Mouse (Mus musculus): ENCODE data around the gene Sytl2. TPM values are rescaled to one million over a fixed set of nuclear protein-coding genes. Genes with fewer than 3 reads are reported as not detected.
A peak's percentile ranks its signal among the peaks of the same experiment; 100 is the strongest.

Sytl2 gene
- total RNA-seq, 1 experiment: 2.7 TPM

GRCm38 (mm10) chr7:90277246-90277645 is 24.8 kb upstream of the Sytl2 start:
- Histone ChIP-seq H3K4me3 (ENCODE audit: insufficient read depth in 1 of 2, low read depth in 1 of 2, low read length in 2 of 2, poor library complexity in 1 of 2, severe bottlenecking in 1 of 2) (no peak overlapping the region), H3K9me3 (ENCODE audit: control insufficient read depth, insufficient read depth, low read depth, low read length) (no peaks in the 10 kb centered on the region), H3K9ac (ENCODE audit: insufficient read depth, low read depth, low read length, poor library complexity, severe bottlenecking) (no peak overlapping the region), H3K27ac (ENCODE audit: insufficient read depth, low read depth, low read length, poor library complexity, severe bottlenecking) (no peak overlapping the region), H3K36me3 (ENCODE audit: control insufficient read depth, insufficient read depth, low read length, poor library complexity, severe bottlenecking) (no peaks in the 10 kb centered on the region), H3K4me1 (ENCODE audit: control insufficient read depth in 2 of 2, insufficient read depth in 2 of 2, low read length in 2 of 2, poor library complexity in 1 of 2) (no peaks in the 10 kb centered on the region)
- in situ Hi-C loops (cut with MboI; ENCODE audit: low sequenced_read_pairs in 2 of 2, unreplicated experiment in 2 of 2): no loop called here
- no peak for TF ChIP-seq ZC3H11A (IDR thresholded peaks at IDR 0.05; ENCODE audit: borderline replicate concordance, low read depth, low read length)
- TF ChIP-seq HCFC1 (IDR thresholded peaks at IDR 0.05; ENCODE audit: borderline replicate concordance, insufficient read depth, low read length): no peak
- no peak for TF ChIP-seq CHD2 (IDR thresholded peaks at IDR 0.05; ENCODE audit: low read depth, low read length)
- no peak for TF ChIP-seq ZNF384 (IDR thresholded peaks at IDR 0.05; ENCODE audit: low read depth, low read length)
- no peak for TF ChIP-seq MAFK (IDR thresholded peaks at IDR 0.05; ENCODE audit: insufficient read depth, low read depth, low read length)
- DNase-seq (ENCODE audit: low read depth, low spot score): no peak

DNA sequence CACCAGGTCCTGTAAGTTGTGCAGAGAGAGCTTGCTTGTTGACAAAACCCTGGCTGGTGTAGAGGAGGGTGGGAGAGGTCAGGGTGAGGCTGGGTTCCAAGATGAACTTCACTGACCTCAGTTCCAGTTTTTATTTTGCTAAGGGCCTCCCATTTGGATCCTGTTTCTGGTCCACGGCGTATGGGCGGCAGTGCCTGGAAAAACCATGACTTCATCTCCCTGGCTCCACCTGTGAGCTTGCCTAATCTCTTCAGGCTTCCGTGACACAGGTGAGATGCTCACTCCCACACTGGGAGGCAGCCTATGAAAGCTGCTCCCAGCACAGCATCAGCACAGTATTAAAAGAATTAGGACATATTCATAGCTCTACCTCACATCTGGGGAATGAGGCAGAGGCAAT is 24.3 kb upstream of the Sytl2 start:
- no peak for TF ChIP-seq CHD2 (IDR thresholded peaks at IDR 0.05; ENCODE audit: low read depth, low read length)
- no peak for TF ChIP-seq ZNF384 (IDR thresholded peaks at IDR 0.05; ENCODE audit: low read depth, low read length)
- in situ Hi-C loops (cut with MboI; ENCODE audit: low sequenced_read_pairs in 2 of 2, unreplicated experiment in 2 of 2): no loop called here
- Histone ChIP-seq H3K9ac (ENCODE audit: insufficient read depth, low read depth, low read length, poor library complexity, severe bottlenecking) (no peak overlapping the region), H3K4me3 (ENCODE audit: insufficient read depth in 1 of 2, low read depth in 1 of 2, low read length in 2 of 2, poor library complexity in 1 of 2, severe bottlenecking in 1 of 2) (no peak overlapping the region), H3K4me1 (ENCODE audit: control insufficient read depth in 2 of 2, insufficient read depth in 2 of 2, low read length in 2 of 2, poor library complexity in 1 of 2) (no peaks in the 10 kb centered on the region), H3K27ac (ENCODE audit: insufficient read depth, low read depth, low read length, poor library complexity, severe bottlenecking) (no peak overlapping the region), H3K36me3 (ENCODE audit: control insufficient read depth, insufficient read depth, low read length, poor library complexity, severe bottlenecking) (no peaks in the 10 kb centered on the region), H3K9me3 (ENCODE audit: control insufficient read depth, insufficient read depth, low read depth, low read length) (no peaks in the 10 kb centered on the region)
- DNase-seq (ENCODE audit: low read depth, low spot score): no peak

DNA sequence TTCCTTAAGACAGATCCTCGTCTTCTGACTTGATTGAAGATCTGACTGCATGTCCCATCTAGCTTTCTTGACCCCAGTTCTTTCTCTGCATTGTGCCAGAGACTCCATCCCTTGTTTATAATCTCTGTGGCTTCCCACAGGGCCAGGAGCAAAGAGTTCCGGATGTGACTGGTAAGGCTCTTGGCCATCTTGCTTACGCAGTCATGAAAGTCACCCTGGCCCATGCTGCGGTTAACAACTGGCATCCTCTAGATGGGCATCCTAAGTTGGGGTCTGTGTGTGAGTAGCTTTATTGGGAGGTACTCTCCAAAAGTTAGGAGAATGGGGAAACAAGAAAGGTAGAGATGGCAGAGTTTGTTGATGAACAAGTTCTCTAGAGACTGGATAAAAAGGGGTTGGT is 22.9 kb upstream of the Sytl2 start:
- Histone ChIP-seq H3K4me1 (ENCODE audit: control insufficient read depth in 2 of 2, insufficient read depth in 2 of 2, low read length in 2 of 2, poor library complexity in 1 of 2) (no peaks in the 10 kb centered on the region), H3K9ac (ENCODE audit: insufficient read depth, low read depth, low read length, poor library complexity, severe bottlenecking) (no peak overlapping the region), H3K27ac (ENCODE audit: insufficient read depth, low read depth, low read length, poor library complexity, severe bottlenecking) (no peak overlapping the region), H3K36me3 (ENCODE audit: control insufficient read depth, insufficient read depth, low read length, poor library complexity, severe bottlenecking) (no peaks in the 10 kb centered on the region), H3K4me3 (ENCODE audit: insufficient read depth in 1 of 2, low read depth in 1 of 2, low read length in 2 of 2, poor library complexity in 1 of 2, severe bottlenecking in 1 of 2) (no peak overlapping the region), H3K9me3 (ENCODE audit: control insufficient read depth, insufficient read depth, low read depth, low read length) (no peaks in the 10 kb centered on the region)
- in situ Hi-C loops (cut with MboI; ENCODE audit: low sequenced_read_pairs in 2 of 2, unreplicated experiment in 2 of 2): no loop called here
- TF ChIP-seq HCFC1 (IDR thresholded peaks at IDR 0.05; ENCODE audit: borderline replicate concordance, insufficient read depth, low read length) (no peak), ZC3H11A (IDR thresholded peaks at IDR 0.05; ENCODE audit: borderline replicate concordance, low read depth, low read length) (no peak), MAFK (IDR thresholded peaks at IDR 0.05; ENCODE audit: insufficient read depth, low read depth, low read length) (no peak), ZNF384 (IDR thresholded peaks at IDR 0.05; ENCODE audit: low read depth, low read length) (no peak), CHD2 (IDR thresholded peaks at IDR 0.05; ENCODE audit: low read depth, low read length) (no peak)
- DNase-seq (ENCODE audit: low read depth, low spot score): no peak

DNA sequence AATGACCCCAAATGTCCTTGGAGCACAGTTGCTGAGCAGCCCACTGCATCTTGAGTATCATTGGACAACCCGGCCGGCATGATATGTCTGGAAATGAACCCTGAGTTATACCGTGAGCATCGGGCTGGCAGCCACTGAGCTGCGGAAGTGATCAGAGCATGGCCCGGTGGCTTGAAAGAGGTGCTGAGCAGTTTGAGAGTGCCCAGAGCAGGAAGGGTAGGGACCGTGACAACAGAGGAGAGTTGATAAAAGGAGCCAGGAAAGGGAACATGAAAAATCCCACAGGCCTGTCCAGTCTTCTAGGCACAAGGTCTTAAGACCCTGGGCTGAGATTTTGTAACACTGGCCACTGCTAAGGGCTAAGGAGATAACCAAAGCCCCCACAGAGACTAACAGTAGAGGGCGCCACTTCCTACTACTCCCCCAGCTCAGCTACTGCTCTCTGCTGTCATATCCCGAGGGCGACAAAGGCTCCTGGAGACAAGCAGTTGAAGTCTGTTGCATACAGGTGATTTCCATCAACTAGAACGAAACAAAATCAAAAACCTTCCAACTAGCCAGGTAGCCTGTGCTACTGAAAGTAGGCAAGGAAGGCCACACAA is 21.7 kb upstream of the Sytl2 start:
- TF ChIP-seq ZC3H11A (IDR thresholded peaks at IDR 0.05; ENCODE audit: borderline replicate concordance, low read depth, low read length): peak; percentile 54; the same call in 1 of the 2 replicates
- TF ChIP-seq CHD2 (IDR thresholded peaks at IDR 0.05; ENCODE audit: low read depth, low read length): no peak
- H3K36me3 ChIP-seq (ENCODE audit: control insufficient read depth, insufficient read depth, low read length, poor library complexity, severe bottlenecking): no peaks in the 10 kb centered on the region
- H3K4me1 ChIP-seq (ENCODE audit: control insufficient read depth in 2 of 2, insufficient read depth in 2 of 2, low read length in 2 of 2, poor library complexity in 1 of 2): no peaks in the 10 kb centered on the region
- H3K9ac ChIP-seq (ENCODE audit: insufficient read depth, low read depth, low read length, poor library complexity, severe bottlenecking): no peak overlapping the region
- no peaks in the 10 kb centered on the region for H3K9me3 ChIP-seq (ENCODE audit: control insufficient read depth, insufficient read depth, low read depth, low read length)
- in situ Hi-C loops (cut with MboI; ENCODE audit: low sequenced_read_pairs in 2 of 2, unreplicated experiment in 2 of 2): no loop called here
- DNase-seq (ENCODE audit: low read depth, low spot score): peak; percentile 46
- H3K27ac ChIP-seq (ENCODE audit: insufficient read depth, low read depth, low read length, poor library complexity, severe bottlenecking): no peak overlapping the region
- H3K4me3 ChIP-seq (ENCODE audit: insufficient read depth in 1 of 2, low read depth in 1 of 2, low read length in 2 of 2, poor library complexity in 1 of 2, severe bottlenecking in 1 of 2): no peak overlapping the region

DNA sequence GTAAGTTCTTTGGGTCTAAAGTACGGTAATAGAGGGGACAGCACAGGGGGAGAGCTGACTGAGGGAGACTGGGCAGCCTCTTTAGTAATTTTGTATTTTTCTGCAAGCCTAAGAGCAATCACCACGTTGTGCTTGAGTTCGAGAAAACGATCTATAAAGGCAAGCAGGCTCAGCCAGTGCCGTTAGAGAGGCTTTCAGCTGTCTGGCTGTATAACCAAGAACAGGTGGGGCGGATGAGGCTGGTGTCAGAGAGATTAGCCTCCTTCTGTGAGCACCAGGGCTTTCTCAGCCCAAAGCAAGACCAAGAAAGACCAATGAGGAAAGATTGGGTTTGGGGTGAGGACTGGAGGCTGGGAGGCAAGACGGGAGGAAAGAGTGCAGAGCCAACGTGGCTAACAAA is 21.2 kb upstream of the Sytl2 start:
- H3K27ac ChIP-seq (ENCODE audit: insufficient read depth, low read depth, low read length, poor library complexity, severe bottlenecking): no peak overlapping the region
- H3K4me1 ChIP-seq (ENCODE audit: control insufficient read depth in 2 of 2, insufficient read depth in 2 of 2, low read length in 2 of 2, poor library complexity in 1 of 2): no peaks in the 10 kb centered on the region
- no peak for DNase-seq (ENCODE audit: low read depth, low spot score)
- TF ChIP-seq HCFC1 (IDR thresholded peaks at IDR 0.05; ENCODE audit: borderline replicate concordance, insufficient read depth, low read length): no peak
- H3K4me3 ChIP-seq (ENCODE audit: insufficient read depth in 1 of 2, low read depth in 1 of 2, low read length in 2 of 2, poor library complexity in 1 of 2, severe bottlenecking in 1 of 2): no peak overlapping the region
- in situ Hi-C loops (cut with MboI; ENCODE audit: low sequenced_read_pairs in 2 of 2, unreplicated experiment in 2 of 2): no loop called here
- no peaks in the 10 kb centered on the region for H3K9me3 ChIP-seq (ENCODE audit: control insufficient read depth, insufficient read depth, low read depth, low read length)
- H3K36me3 ChIP-seq (ENCODE audit: control insufficient read depth, insufficient read depth, low read length, poor library complexity, severe bottlenecking): no peaks in the 10 kb centered on the region
- no peak overlapping the region for H3K9ac ChIP-seq (ENCODE audit: insufficient read depth, low read depth, low read length, poor library complexity, severe bottlenecking)

Measured in ES-E14 (cell line).